Mouse (Mus musculus) intestine, embryonic 16.5 days (tissue): ENCODE measurements around the gene Carm1. TPM values are rescaled to one million over a fixed set of nuclear protein-coding genes. Genes with fewer than 3 reads are reported as not detected.
A peak's percentile ranks its signal among the peaks of the same experiment; 100 is the strongest.

Experiments used
- ATAC-seq: fragments of 200-750 bp; cut with Nextera tagmentation; 2 replicates; pipeline ENCODE4 v1.8.0; 2017; ENCODE audit warnings: moderate TSS enrichment, moderate library complexity
- H3K27ac ChIP-seq: fragments of 300-500 bp; sonication (generic); 2 replicates; pipeline ENCODE4 v1.5.1; 2014; ENCODE audit warnings: mild to moderate bottlenecking, low read length
- H3K27me3 ChIP-seq: fragments of 300-500 bp; sonication (generic); replicated peaks from 2 replicates; pipeline ENCODE4 v1.6.1; 2014; ENCODE audit warnings: low read length, control low read depth, mixed read lengths; ENCODE audit not compliant: control insufficient read depth, insufficient read depth
- H3K36me3 ChIP-seq: fragments of 300-500 bp; sonication (generic); 2 replicates; pipeline ENCODE4 v1.6.1; 2014; ENCODE audit warnings: low read length, control low read depth; ENCODE audit not compliant: control insufficient read depth, insufficient read depth
- H3K4me1 ChIP-seq: fragments of 300-500 bp; sonication (generic); 2 replicates; pipeline ENCODE4 v1.6.1; 2014; ENCODE audit warnings: low read length, control low read depth, mixed read lengths; ENCODE audit not compliant: control insufficient read depth, insufficient read depth
- H3K4me2 ChIP-seq: fragments of 300-500 bp; sonication (generic); 2 replicates; pipeline ENCODE4 v1.6.1; 2014; ENCODE audit warnings: low read depth, low read length, control low read depth
- H3K4me3 ChIP-seq: fragments of 300-500 bp; sonication (generic); 2 replicates; pipeline ENCODE4 v1.5.1; 2014; ENCODE audit warnings: mild to moderate bottlenecking, low read length
- H3K9ac ChIP-seq: fragments of 300-500 bp; sonication (generic); 2 replicates; pipeline ENCODE4 v1.6.1; 2014; ENCODE audit warnings: low read depth, low read length
- H3K9me3 ChIP-seq: fragments of 300-500 bp; sonication (generic); 2 replicates; pipeline ENCODE4 v1.6.1; 2016; ENCODE audit warnings: low read length, control low read depth; ENCODE audit not compliant: control insufficient read depth
- WGBS: fragments of 180-500 bp; shearing (Covaris S2); extraction: QIAGEN DNeasy Blood & Tissue Kit; methylation state at CpG from one replicate; pipeline ENCODE4 v1.1.7; 2014; 5-methylcytosine and 5-hydroxymethylcytosine counted together
- polyA plus RNA-seq: library from polyadenylated mRNA; unstranded; fragments of >200 nt; fragmentation: Nextera tagmentation; extraction: Ambion mirVana; gene quantifications from 2 replicates; pipeline ENCODE4 v1.2.1, GENCODE M21; 2015

Carm1 gene
- polyA plus RNA-seq, 1 experiment from 2014 or later, result 15.1 TPM

DNA sequence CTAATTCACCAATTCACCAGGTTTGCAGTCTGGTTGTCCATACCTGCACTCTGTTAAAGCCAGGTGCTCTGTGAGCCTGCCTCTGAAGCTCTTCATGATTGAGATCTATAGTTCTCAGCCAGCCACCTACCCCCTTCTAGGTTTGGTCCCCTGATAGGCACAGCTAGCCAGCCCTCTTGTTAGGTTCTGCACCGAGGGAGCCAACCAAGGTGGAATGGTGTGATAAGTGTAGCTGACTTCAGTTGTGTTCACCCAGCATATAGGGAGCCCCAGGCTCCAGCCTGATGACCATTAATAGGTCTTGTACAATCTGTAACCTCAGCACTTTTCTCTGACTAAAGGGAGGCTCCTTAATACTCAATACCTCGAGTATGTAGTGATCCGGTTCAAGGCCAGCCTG is 53.5 kb downstream of the Carm1 start:
- Histone ChIP-seq H3K4me1 (no peaks in the 10 kb centered on the region), H3K27me3 (no peaks in the 10 kb centered on the region), H3K36me3 (no peaks in the 10 kb centered on the region), H3K4me2 (no peak overlapping the region), H3K9ac (no peak overlapping the region), H3K9me3 (no peaks in the 10 kb centered on the region), H3K4me3 (no peak overlapping the region), H3K27ac (no peak overlapping the region)
- WGBS, result 69% methylated on average over 3 of the region's 3 CpGs
- ATAC-seq, result no peak

DNA sequence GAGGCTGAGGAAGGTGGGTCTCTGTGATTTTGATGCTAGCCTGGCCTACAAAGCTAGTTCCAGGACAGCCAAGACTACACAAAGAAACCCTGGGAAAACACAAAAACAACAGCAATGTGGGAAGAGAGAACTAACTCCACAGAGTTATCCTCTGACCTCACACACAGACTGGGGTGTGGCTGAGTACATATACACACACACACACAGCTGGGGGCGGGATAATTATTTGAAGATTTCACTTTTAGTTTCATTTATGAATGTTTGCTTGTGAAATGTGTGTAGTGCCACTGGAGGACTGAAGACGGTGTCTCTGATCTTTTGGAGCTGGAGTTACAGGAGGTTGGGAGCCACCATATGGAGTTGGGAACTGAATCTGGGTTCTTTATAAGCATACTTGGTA is 54.4 kb downstream of the Carm1 start:
- Histone ChIP-seq H3K27ac (no peak overlapping the region), H3K4me2 (no peak overlapping the region), H3K4me3 (no peak overlapping the region), H3K4me1 (no peaks in the 10 kb centered on the region), H3K27me3 (no peaks in the 10 kb centered on the region), H3K9me3 (no peaks in the 10 kb centered on the region), H3K36me3 (no peaks in the 10 kb centered on the region), H3K9ac (no peak overlapping the region)
- peak; percentile 39; the same call in 1 of the 2 replicates for ATAC-seq
- WGBS, result 82% methylated on average over 2 of the region's 2 CpGs

DNA sequence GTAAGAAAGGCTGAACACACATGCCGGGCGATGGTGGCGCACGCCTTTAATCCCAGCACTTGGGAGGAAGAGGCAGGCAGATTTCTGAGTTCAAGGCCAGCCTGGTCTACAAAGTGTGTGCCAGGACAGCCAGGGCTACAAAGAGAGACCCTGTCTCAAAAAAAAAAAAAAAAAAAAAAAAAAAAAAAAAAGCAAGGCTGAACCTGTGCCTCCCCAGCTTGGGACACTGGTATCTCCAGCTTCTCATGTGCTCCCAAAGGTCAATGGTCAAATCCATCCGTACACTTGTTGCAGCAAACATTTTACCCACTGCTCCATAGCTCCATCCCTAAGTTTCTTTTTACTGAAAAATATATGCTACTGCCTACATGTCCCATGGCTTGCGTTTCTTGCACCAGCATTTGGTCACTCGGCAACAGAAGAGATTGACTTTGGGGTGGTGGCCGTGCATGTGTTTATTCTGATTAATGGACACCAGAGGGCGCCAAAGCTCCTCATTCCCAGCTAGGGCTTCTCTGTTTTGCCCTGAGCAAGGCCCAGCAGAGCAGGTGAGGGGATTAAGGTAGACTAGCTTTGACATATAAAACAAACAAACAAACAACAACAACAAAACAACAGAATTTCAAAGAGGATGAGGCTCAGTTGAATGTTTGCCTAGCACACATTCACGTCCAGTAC is 55.2 kb downstream of the Carm1 start:
- Histone ChIP-seq H3K9me3 (no peaks in the 10 kb centered on the region), H3K27me3 (no peaks in the 10 kb centered on the region), H3K4me1 (no peaks in the 10 kb centered on the region), H3K27ac (no peak overlapping the region), H3K36me3 (no peaks in the 10 kb centered on the region), H3K4me2 (no peak overlapping the region), H3K4me3 (no peak overlapping the region), H3K9ac (no peak overlapping the region)
- peak; percentile 75 for ATAC-seq
- 51% methylated on average over 10 of the region's 10 CpGs for WGBS

DNA sequence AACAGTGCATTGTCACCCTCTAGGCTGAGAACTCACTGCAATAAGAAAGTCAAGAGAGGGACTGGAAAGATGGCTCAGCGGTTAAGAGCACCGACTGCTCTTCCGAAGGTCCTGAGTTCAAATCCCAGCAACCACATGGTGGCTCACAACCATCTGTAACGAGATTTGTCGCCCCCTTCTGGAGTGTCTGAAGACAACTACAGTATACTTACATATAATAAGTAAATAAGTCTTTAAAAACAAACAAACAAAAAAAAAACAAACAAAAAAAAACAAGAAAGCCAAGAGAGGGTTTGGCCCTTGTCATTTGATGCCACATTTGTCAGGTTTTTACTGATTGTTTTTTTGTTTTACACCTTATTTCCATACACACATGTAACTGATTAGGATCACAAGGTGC is 57.4 kb downstream of the Carm1 start:
- H3K4me2 ChIP-seq, result no peak overlapping the region
- no peaks in the 10 kb centered on the region for H3K27me3 ChIP-seq
- H3K9ac ChIP-seq, result no peak overlapping the region
- no peaks in the 10 kb centered on the region for H3K4me1 ChIP-seq
- WGBS, result 78% methylated on average over 5 of the region's 5 CpGs
- no peak overlapping the region for H3K27ac ChIP-seq
- H3K36me3 ChIP-seq, result no peaks in the 10 kb centered on the region
- H3K4me3 ChIP-seq, result no peak overlapping the region
- no peaks in the 10 kb centered on the region for H3K9me3 ChIP-seq
- no peak for ATAC-seq

DNA sequence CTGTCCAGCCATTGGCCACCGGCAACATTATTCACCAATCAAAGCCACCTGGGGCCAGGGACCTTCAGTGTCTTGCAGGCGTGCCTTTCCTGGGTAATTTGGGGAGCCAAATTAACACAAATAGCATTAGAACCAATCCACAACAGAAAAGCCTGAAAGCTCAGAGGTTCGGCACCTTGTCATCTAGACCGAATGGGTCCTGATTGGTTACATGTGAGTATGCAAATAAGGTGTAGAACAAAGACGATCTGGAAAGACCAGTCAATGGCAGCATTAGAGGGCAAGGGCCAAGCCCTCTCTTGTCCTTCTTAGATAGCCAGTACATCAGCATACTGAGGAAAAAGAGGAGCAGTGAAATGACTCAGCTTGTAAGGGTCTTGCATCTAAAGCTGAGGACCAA is 59.2 kb downstream of the Carm1 start:
- no peak overlapping the region for H3K27ac ChIP-seq
- no peak overlapping the region for H3K9ac ChIP-seq
- H3K36me3 ChIP-seq, result no peaks in the 10 kb centered on the region
- H3K27me3 ChIP-seq, result no peaks in the 10 kb centered on the region
- no peak for ATAC-seq
- no peak overlapping the region for H3K4me2 ChIP-seq
- H3K4me3 ChIP-seq, result no peak overlapping the region
- H3K4me1 ChIP-seq, result no peaks in the 10 kb centered on the region
- 80% methylated on average over 5 of the region's 5 CpGs for WGBS
- H3K9me3 ChIP-seq, result no peaks in the 10 kb centered on the region

DNA sequence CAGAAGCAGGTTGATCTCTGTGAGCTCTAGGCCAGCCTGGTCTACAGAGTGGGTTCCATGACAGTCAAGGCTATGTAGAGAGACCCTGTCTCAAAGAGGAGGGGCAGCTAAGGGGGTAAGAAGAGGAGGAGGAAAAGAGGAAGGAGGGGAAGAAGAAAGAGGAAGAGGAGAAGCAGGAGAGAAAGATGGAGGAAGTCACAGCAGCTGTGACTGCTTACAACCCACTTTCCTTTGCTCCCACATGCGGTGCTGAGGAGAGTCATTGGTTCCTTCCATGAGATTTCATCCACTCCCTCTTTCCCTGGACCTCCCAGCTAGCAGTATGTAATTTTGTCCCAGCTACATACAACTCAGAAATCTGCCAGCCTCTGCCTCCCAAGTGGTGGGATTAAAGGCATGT is 60.0 kb downstream of the Carm1 start:
- Histone ChIP-seq H3K4me2 (no peak overlapping the region), H3K36me3 (no peaks in the 10 kb centered on the region), H3K27me3 (no peaks in the 10 kb centered on the region), H3K4me3 (no peak overlapping the region), H3K9me3 (no peaks in the 10 kb centered on the region), H3K4me1 (no peaks in the 10 kb centered on the region), H3K27ac (no peak overlapping the region), H3K9ac (no peak overlapping the region)
- WGBS, result 93% methylated on average over 1 of the region's 1 CpGs
- no peak for ATAC-seq

DNA sequence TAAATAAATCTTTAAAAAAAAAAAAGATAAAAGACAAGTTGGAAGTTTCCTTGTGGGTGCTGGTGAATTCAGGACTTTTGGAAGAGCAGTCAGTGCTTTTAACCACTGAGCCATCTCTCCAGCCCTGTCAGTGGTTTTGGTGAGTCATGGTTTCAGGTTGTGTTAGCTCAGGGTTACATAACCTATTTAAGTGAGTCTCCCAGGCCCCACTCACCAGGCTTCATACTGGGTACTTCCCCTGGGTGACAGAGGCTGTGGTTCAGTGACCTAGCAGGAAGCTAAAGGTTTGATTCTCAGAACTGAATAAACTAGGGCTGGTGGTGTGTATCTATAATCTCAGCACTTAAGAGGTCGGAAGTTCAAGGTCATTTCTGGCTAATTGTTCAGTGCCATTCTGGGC is 63.2 kb downstream of the Carm1 start:
- H3K9me3 ChIP-seq, result no peaks in the 10 kb centered on the region
- no peak overlapping the region for H3K27ac ChIP-seq
- whole genome bisulfite sequencing, result 87% methylated on average over 1 of the region's 1 CpGs
- no peaks in the 10 kb centered on the region for H3K4me1 ChIP-seq
- H3K36me3 ChIP-seq, result no peaks in the 10 kb centered on the region
- H3K4me2 ChIP-seq, result no peak overlapping the region
- no peak overlapping the region for H3K9ac ChIP-seq
- no peaks in the 10 kb centered on the region for H3K27me3 ChIP-seq
- ATAC-seq, result no peak
- H3K4me3 ChIP-seq, result no peak overlapping the region

DNA sequence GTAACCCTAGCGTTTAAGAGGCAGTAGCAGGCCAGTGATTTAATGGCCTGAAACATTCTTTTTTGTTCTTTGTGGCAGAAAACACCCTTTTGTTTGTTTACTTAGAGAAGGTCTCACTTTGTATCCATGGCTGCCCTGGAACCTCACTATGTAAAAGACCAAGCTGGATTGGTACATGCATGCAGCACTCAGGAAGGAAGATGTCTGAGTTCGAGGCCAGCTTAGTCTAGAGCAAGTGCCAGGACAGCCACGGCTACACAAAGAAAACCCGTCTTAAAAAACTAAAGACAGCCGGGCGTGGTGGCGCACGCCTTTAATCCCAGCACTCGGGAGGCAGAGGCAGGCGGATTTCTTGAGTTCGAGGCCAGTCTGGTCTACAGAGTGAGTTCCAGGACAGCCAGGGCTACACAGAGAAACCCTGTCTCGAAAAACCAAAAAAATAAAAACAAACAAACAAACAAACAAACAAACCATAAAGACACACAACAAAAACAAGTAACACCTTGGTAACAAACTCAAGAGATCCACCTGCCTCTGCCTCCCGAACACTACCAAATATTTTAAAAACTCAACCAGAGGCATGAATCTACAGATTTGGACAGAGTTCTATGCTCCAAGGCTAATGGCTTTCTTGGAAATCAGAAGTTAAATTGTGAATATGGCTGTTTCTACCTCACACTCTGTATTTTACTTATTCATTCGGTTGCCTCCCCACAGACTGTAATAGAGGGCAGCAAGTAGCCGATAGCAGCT is 68.3 kb downstream of the Carm1 start:
- Histone ChIP-seq H3K27me3 (no peaks in the 10 kb centered on the region), H3K9me3 (no peaks in the 10 kb centered on the region), H3K27ac (peak overlapping the region; percentile 95), H3K36me3 (no peaks in the 10 kb centered on the region), H3K4me1 (peaks cover 7% of the 10 kb centered on the region; the same call in 1 of the 2 replicates), H3K4me3 (peak overlapping the region; percentile 88), H3K4me2 (peak overlapping the region; percentile 55), H3K9ac (peak overlapping the region; percentile 76)
- ATAC-seq, result no peak
- WGBS, result 77% methylated on average over 15 of the region's 15 CpGs

DNA sequence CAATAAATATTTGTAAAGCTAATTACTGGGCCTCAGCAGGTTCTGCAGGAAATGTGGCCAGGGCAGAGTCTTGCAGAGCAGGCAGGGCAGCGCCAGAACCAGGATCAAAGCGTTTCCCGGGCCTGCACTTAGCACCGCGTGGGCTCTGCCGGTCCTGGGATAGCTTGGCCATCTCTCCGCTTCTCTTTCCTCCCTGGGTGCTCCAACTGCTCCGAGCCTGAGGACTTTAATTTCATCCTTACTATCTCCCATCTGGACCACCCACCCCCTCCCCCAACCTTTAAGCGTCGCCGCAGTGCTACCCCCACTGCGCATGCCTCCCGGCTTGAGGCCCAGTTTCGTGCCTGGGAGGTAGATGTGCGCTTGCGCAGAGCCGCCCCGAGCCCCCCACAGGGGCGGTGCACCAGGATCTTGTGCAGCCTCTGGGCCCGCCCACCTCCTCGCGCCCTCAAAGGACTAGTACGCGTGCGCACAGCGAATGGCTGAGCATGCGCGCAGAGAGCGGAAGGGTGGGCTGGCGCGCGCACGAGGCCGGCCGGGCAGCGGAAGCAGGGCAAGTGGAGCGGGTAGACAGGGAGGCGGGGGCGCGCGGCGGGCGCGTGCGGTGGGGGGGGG is 69.0 kb downstream of the Carm1 start, which contains the start of gene Smarca4:
Smarca4 (plus strand) TSS at position 553 of the 615 bp plus-strand sequence.
- Histone ChIP-seq H3K9ac (peak within 1 kb of the TSS; percentile 94), H3K36me3 (no peaks in the 10 kb centered on the region), H3K27me3 (no peaks in the 10 kb centered on the region), H3K27ac (peak within 1 kb of the TSS; percentile 97), H3K9me3 (no peaks in the 10 kb centered on the region), H3K4me3 (peak within 1 kb of the TSS; percentile 88), H3K4me1 (peaks cover 7% of the 10 kb centered on the region; the same call in 1 of the 2 replicates), H3K4me2 (peak within 1 kb of the TSS; percentile 71)
- peak; percentile 97 for ATAC-seq
- under 1% methylated on average over 42 of the region's 45 CpGs for WGBS
